Mouse (Mus musculus): ENCODE results near the gene Cd3eap.
A peak's percentile ranks its signal among the peaks of the same experiment; 100 is the strongest.

Gene Cd3eap

GRCm38 (mm10) chr7:19327782-19328181 lies 31.5 kb downstream of the Cd3eap start:
- DNase-seq: no peak

- peak; percentile 91 to 92 for DNase-seq
Measured at GRCm38 (mm10) chr7:19327128-19327527, 32.2 kb downstream of the Cd3eap start.

- DNase-seq: peak; percentile 84 to 89
Measured at GRCm38 (mm10) chr7:19326359-19326758, 32.9 kb downstream of the Cd3eap start.

GRCm38 (mm10) chr7:19325262-19326199 lies 33.8 kb downstream of the Cd3eap start:
- no peak for DNase-seq

- no peak for DNase-seq
Measured at GRCm38 (mm10) chr7:19324221-19324620, 35.1 kb downstream of the Cd3eap start.

- no peak for DNase-seq
Measured at GRCm38 (mm10) chr7:19322489-19322888, 36.8 kb downstream of the Cd3eap start.

GRCm38 (mm10) chr7:19321464-19321863 lies 37.8 kb downstream of the Cd3eap start:
- DNase-seq: no peak

- DNase-seq: no peak
Measured at GRCm38 (mm10) chr7:19320637-19321036, 38.6 kb downstream of the Cd3eap start.

- DNase-seq: peak; percentile 95
Measured at GRCm38 (mm10) chr7:19319906-19320305, 39.4 kb downstream of the Cd3eap start.

- DNase-seq: no peak
Measured at GRCm38 (mm10) chr7:19319458-19319857, 39.8 kb downstream of the Cd3eap start.

GRCm38 (mm10) chr7:19318676-19319075 lies 40.6 kb downstream of the Cd3eap start:
- DNase-seq: no peak

- DNase-seq: no peak
Measured at GRCm38 (mm10) chr7:19318201-19318600, 41.1 kb downstream of the Cd3eap start.

GRCm38 (mm10) chr7:19316451-19317161 lies 42.7 kb downstream of the Cd3eap start:
- DNase-seq: no peak

GRCm38 (mm10) chr7:19314033-19314432 lies 45.2 kb downstream of the Cd3eap start:
- no peak for DNase-seq

GRCm38 (mm10) chr7:19311991-19312390 lies 47.3 kb downstream of the Cd3eap start:
- DNase-seq: no peak

- DNase-seq: peak; percentile 96
Measured at GRCm38 (mm10) chr7:19309884-19310641, 49.2 kb downstream of the Cd3eap start, which contains the start of gene Fosb. TSS of gene Fosb (minus strand) at chr7:19310051.

GRCm38 (mm10) chr7:19309278-19309883 lies 49.9 kb downstream of the Cd3eap start:
- no peak for DNase-seq

- peak; percentile 94 for DNase-seq
Measured at GRCm38 (mm10) chr7:19308454-19309277, 50.6 kb downstream of the Cd3eap start.

- DNase-seq: peak; percentile 77
Measured at GRCm38 (mm10) chr7:19307739-19308453, 51.4 kb downstream of the Cd3eap start.

- no peak for DNase-seq
Measured at GRCm38 (mm10) chr7:19306819-19307738, 52.2 kb downstream of the Cd3eap start.
